Mouse (Mus musculus) layer of hippocampus, adult 18-20 months (tissue): ENCODE results near the gene Usp33. TPM values are rescaled to one million over a fixed set of nuclear protein-coding genes. Genes with fewer than 3 reads are reported as not detected.
"Not testable (repeated sequence)": the region's sequence is repeated elsewhere in the genome, so short reads cannot be mapped to it uniquely, and the experiment has no call there.

Experiments used
- DNase-seq, 2 experiments: peaks; one replicate each; pipeline ENCODE4 v3.0.0; 2022; ENCODE audit warnings: low spot score in 2 of 2
- long read RNA-seq: library from polyadenylated mRNA; stranded (forward); transcript quantifications from one replicate; pipeline ENCODE4 v2.0.0, GENCODE M21; 2021
- total RNA-seq, 2 experiments: library from RNA; stranded (reverse); gene quantifications; 2 replicates each; pipeline ENCODE4 v1.2.3; 2021

The Usp33 gene
- 100 to 1,000 TPM; 118 to 120 TPM for total RNA-seq
- long read RNA-seq, full-length matches to known transcripts, result 122 of 170 reads
- long read RNA-seq, partial matches to known transcripts, result 18 of 170 reads
- long read RNA-seq, other reads (novel, unspliced or antisense), result 30 of 170 reads

DNA sequence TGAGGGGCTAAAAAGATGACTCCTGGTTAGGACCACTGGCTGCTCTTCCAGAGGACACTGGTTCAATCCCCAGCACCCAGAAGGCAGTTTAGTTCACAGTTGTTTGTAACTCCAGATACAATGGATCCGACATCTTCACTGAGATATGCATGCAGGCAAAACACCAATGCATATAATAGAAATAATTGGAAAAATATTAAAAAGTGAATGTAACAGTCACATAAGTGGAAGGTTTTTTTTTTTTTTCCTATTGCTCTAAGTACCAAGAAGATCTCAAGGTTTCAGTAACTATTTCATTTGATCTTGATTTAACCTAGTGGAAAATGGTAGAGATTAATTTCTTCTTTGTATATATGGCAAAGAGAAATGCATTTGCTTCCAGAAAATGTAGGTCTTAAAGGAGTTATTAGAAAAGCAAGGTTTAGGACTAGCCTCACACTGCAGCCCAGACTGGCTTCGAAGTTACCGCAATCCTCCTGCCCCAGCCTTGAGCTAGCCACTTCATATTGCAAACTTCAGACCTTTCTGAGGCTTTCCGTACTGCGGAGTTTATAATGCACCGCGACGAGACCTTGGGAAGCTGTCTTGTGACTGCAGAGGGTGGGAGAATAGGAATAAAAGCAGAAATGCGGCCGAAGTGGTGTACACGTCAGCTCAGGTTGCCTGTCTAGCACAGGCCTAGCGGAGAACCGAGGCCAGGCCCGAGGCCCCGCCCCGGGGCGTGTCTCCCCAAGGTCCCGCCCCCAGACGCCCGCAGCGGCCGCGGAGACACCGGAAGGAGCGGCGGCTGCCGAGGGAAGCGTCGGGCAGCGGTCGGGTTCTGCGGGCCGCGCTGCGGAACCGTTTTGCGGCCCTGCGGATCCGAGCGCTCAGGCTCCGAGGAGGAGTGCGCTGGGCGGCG is at the start of gene Usp33:
Usp33 (plus strand) TSS at position 747 of the 901 bp plus-strand sequence.
- peak; percentile 91 to 95 for DNase-seq

GRCm38 (mm10) chr3:152300376-152301337 is 45.6 kb upstream of the Usp33 start:
- DNase-seq, result no peak

GRCm38 (mm10) chr3:152302991-152303390 is 43.3 kb upstream of the Usp33 start:
- DNase-seq, result no peak

DNA sequence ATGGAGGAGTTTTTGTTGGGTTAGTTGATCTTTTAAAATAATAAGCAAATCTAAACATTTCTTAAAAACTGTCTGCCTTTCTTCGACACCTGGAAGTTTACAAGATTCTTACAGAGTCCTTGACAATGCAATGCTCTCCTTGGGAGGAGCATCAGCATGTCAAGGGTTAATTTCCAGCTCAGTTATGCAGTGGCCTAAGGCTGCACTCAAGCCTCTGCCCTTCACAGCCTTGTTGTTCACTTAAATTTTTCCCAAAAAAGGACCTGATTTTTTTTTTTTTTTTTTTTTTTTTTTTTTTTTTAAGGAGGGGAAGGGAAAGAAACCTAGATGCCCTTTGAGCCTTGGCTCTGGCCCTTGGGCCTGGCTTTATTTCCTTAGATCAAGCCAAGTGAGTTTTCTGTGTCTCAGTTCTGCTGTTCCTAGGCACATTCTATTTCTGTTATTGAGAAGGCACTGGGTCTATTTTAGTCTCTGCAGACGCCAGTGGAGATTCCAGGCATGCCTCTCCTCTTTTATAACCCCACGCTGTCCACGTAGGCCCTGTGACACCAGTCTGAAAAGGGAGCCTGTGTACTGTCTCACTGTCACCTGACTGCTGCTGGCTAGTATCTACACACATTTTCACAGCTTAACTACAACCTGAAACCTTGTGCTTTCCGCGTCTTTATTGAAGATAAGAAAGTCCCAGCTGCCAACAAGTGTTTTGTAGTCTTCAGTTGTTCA is 42.0 kb upstream of the Usp33 start:
- DNase-seq, result no peak

DNA sequence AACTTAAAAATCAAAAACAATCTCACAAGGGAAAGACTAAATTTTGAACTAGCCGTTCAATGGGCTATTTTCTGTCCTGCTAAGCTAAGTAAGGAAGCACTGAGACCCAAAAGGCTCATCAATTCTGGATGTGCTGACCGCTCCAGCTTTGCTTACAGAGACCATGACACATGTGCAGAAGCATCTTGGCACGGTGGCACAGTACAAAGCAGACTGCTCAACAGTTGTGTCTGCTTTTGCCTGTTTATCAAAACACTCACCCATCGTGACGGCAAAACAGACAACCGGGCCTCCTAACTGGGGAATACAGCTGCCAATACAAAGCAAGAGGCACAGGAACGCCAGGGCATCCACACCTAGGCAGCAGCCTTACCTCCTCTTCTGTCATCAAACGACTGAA is 41.2 kb upstream of the Usp33 start:
- DNase-seq, result no peak

DNA sequence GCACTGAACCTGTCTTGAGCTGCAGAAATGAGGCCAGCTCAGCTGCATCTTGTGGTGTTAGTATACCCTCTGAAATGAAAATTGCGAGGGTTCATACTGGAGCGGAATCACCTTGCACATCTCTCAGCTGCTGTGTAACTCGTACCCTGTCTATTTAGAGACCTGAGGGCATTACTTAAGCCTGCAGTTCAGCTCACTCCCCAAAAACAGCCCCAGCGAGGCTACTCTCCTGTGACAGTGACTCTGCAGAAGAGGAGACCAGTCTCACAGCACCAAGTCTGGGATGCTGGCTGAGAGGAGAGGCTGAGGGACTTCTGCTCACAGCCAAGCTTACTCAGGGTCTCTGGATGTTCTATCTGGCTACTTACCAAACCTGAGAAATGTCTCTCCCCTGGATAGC is 40.3 kb upstream of the Usp33 start:
- no peak for DNase-seq

DNA sequence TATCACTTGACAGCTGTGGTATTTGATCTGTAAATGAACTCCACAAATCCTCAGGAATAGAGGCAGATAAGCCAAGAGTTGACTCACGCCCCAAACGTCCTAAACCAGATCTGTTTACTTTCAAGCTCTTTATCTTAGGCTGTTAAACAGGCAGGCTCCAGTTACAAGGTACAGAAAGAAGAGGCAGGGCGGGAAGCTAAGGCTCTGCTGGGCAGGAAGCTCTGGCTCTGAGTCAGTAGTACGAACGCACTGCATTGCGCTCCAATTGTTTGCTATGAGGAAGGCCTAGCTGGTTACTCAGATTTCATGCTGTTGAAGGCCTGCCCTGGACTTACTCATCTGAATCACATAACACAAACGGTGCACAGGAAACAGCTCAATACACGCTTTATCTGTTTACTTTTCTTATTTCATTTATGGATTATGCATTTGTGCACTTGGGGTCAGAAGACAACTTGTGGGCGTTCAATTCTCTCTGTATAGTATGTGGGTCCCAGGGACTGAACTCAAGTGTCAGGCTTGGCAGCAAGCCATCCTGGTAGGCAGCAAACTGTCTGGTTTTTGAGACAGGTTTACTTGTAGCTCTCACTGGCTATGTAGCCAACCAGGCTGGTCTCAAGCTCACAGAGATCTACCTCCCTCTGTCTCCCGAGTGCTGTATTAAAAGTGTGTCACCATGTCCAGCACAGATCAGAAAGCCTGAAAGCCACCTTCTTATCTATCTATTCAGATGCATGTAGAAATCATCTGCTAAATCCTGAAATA is 37.6 kb upstream of the Usp33 start:
- no peak for DNase-seq

DNA sequence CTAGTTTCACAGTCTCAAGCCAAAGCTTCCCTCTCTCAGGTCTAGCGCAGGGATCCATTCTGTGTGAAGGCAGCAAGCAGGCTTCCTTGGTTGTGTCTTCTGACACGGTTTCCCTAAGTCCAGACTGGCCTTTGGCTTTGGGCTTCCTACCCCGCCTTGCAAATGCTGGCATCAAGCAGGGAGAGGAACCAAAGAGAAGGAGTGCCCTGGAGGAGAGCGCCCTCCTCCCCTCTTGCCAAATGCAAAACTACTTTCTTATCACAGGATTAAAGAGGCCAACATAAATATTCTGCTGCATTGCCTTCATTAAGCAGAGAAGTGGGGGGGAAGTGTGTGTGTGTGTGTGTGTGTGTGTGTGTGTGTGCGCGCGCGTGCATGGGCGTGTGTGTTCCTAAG is 37.0 kb upstream of the Usp33 start:
- no peak for DNase-seq

GRCm38 (mm10) chr3:152314666-152315065 is 31.6 kb upstream of the Usp33 start:
- not testable (repeated sequence) for DNase-seq

DNA sequence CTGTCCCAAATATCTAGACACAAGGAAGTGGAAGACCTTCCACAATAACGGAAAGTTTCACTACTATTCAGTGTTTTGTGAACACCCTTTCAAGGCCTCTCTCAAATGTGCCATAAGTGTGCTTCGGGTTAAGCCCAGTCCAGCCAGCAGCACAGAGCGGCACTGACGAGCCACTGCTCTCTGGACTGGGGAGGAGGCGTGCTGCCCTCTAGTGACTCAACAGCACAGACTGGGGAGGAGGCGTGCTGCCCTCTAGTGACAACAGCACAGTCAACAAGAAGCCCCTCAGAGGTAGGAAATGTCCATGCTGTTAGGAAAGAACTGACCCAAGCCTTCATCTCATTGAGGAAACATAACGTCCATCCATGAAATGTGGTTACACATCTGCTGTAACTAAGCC is 30.7 kb upstream of the Usp33 start:
- peak; percentile 29 to 78 for DNase-seq

- DNase-seq, result not testable (repeated sequence)
These were observed 29.7 kb upstream of the Usp33 start for GRCm38 (mm10) chr3:152316447-152317173.

GRCm38 (mm10) chr3:152320972-152321645 is 25.2 kb upstream of the Usp33 start:
- DNase-seq, result no peak

- DNase-seq, result no peak
These were observed 24.3 kb upstream of the Usp33 start for GRCm38 (mm10) chr3:152321765-152322547.

DNA sequence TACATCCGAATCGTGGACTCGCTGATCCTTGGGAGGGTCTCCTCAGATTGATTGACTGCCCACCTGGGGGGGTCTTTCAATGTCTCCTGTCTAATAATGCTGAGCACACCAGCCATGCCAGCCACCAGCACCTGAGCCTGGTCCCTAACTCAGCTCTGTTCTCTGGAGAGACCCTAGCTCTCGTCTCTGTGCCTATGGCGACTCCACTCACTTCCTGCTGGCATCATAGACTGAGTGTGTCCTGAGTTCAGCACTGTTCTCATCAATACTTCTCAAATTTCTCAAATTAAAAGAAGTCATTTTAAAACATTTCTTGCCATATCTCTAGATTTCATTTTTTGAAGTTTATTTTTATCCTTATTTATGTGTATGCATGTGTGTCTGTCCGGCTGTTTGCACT is 14.2 kb upstream of the Usp33 start:
- no peak for DNase-seq

DNA sequence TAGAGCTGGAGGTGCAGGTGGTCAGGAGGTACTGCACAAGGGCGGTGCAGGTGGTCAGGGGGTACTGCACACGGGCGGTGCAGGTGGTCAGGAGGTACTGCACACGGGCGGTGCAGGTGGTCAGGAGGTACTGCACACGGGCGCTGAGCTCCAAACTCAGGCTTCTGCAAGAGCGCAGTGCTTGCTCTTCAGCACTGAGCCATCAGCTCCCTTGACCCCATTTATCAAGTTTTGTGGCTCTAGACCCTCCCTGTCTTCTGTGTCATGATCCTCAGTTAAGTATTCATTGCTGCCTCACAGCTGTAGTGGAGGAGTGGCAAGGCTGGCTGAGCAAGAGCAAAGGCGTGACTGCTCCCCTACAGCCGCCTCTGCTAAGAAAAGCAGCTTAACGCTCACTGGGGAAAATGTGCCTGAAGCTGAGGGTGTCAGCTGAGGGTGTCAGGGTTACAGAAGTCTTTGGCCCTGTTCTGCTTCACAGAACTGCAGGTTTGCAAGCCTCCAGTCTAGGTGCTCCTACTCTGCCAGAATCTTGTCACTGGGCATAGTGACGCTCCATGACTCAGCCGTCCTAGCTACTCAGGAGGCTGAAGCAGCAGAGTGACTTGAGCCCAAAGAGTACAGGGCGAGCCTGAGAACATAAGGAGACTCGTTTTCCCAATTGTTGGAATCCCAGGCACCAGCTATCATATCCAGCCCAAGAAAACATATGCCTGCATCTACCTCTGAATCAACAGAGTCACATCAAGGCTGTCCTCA is 13.6 kb upstream of the Usp33 start:
- DNase-seq, result no peak

- no peak for DNase-seq
These were observed 12.6 kb upstream of the Usp33 start for GRCm38 (mm10) chr3:152333641-152334040.

DNA sequence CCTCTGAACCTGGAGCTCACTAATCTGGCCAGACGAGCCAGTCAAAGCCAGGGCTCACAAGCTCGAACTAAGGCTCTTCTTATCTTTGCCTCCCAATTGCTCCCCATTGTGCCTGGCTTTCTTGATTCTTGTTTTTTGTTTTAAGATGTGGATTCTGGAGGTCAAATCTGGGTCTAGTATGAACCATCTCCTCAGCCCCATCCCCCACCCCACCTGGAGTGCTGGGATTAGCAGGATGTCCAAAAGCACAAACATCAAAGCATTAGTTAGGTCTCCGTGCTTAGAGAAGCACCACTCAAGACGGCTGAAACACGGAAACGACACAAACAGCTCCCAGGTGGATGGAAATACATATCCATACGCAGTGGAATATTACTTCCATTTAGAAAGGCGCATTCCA is 10.2 kb upstream of the Usp33 start:
- no peak for DNase-seq
